Mouse (Mus musculus): Measurements from ENCODE around the gene Auts2. TPM values are rescaled to one million over a fixed set of nuclear protein-coding genes. Genes with fewer than 3 reads are reported as not detected.

The Auts2 gene
- total and polyA plus RNA-seq, 3 experiments = not detected

- no peak overlapping the region for H3K4me3 ChIP-seq (replicated peaks in 1 of 3; ENCODE audit: low read depth in 2 of 3, low read length in 2 of 3, poor library complexity in 1 of 3)
- in situ Hi-C loops (cut with MboI; ENCODE audit: low pct_ligation_motif_present, low pct_unique_long_range_greater_than_20kb, low sequenced_read_pairs) (no loop called here), dilution Hi-C loops (cut with MboI; ENCODE audit: extremely low pct_ligation_motif_present, extremely low pct_unique_long_range_greater_than_20kb, low sequenced_read_pairs) (no loop called here)
- no peaks in the 10 kb centered on the region for H3K36me3 ChIP-seq (replicated peaks in 1 of 2; ENCODE audit: control insufficient read depth in 1 of 2, insufficient read depth in 1 of 2, low read length in 1 of 2)
- H3K4me1 ChIP-seq (ENCODE audit: control insufficient read depth in 1 of 2, insufficient read depth in 2 of 2) = no peaks in the 10 kb centered on the region
- TF ChIP-seq MXI1 (IDR thresholded peaks at IDR 0.05; ENCODE audit: low read depth, low read length) (no peak), RCOR1 (conservative IDR thresholded peaks at IDR 0.05; ENCODE audit: low read depth, low read length) (no peak), GABPA (IDR thresholded peaks at IDR 0.05; ENCODE audit: insufficient replicate concordance, low read depth, low read length) (no peak), TBP (conservative IDR thresholded peaks at IDR 0.05; ENCODE audit: low read depth, low read length) (no peak), ZC3H11A (IDR thresholded peaks at IDR 0.05; ENCODE audit: low read depth, low read length) (no peak), POLR2AphosphoS2 (IDR thresholded peaks at IDR 0.05; ENCODE audit: low read depth, low read length) (no peak), USF2 (conservative IDR thresholded peaks at IDR 0.05; ENCODE audit: low read depth, low read length) (no peak), MAX (IDR thresholded peaks at IDR 0.05; ENCODE audit: low read length) (no peak), E2F4 (IDR thresholded peaks at IDR 0.05; ENCODE audit: insufficient replicate concordance, low read depth, low read length) (no peak)
- no peaks in the 10 kb centered on the region for H3K27me3 ChIP-seq (replicated peaks)
- H3K9ac ChIP-seq (ENCODE audit: insufficient read depth, low read depth) = no peak overlapping the region
- DNase-seq (ENCODE audit: extremely low read depth) = no peak
- no peak overlapping the region for H3K27ac ChIP-seq (ENCODE audit: insufficient read depth, low read depth)
- H3K9me3 ChIP-seq (replicated peaks; ENCODE audit: low read length) = peaks cover 63% of the 10 kb centered on the region
- H3K4me2 ChIP-seq (ENCODE audit: insufficient read depth, low read depth, poor library complexity, severe bottlenecking) = no peak overlapping the region
- no peaks in the 10 kb centered on the region for H3K79me2 ChIP-seq (replicated peaks; ENCODE audit: control insufficient read depth, extremely low read depth, insufficient read depth, poor library complexity, severe bottlenecking)
These were observed 1004.7 kb downstream of the Auts2 start for GRCm38 (mm10) chr5:131538311-131538915.

- H3K27me3 ChIP-seq (replicated peaks) = no peaks in the 10 kb centered on the region
- H3K27ac ChIP-seq (ENCODE audit: insufficient read depth, low read depth) = no peak overlapping the region
- peaks cover 64% of the 10 kb centered on the region for H3K9me3 ChIP-seq (replicated peaks; ENCODE audit: low read length)
- H3K4me3 ChIP-seq (replicated peaks in 1 of 3; ENCODE audit: low read depth in 2 of 3, low read length in 2 of 3, poor library complexity in 1 of 3) = no peak overlapping the region
- no peaks in the 10 kb centered on the region for H3K79me2 ChIP-seq (replicated peaks; ENCODE audit: control insufficient read depth, extremely low read depth, insufficient read depth, poor library complexity, severe bottlenecking)
- dilution Hi-C loops (cut with MboI; ENCODE audit: extremely low pct_ligation_motif_present, extremely low pct_unique_long_range_greater_than_20kb, low sequenced_read_pairs) (no loop called here), in situ Hi-C loops (cut with MboI; ENCODE audit: low pct_ligation_motif_present, low pct_unique_long_range_greater_than_20kb, low sequenced_read_pairs) (no loop called here)
- no peaks in the 10 kb centered on the region for H3K36me3 ChIP-seq (replicated peaks in 1 of 2; ENCODE audit: control insufficient read depth in 1 of 2, insufficient read depth in 1 of 2, low read length in 1 of 2)
- H3K9ac ChIP-seq (ENCODE audit: insufficient read depth, low read depth) = no peak overlapping the region
- H3K4me2 ChIP-seq (ENCODE audit: insufficient read depth, low read depth, poor library complexity, severe bottlenecking) = no peak overlapping the region
- DNase-seq (ENCODE audit: extremely low read depth) = no peak
- no peaks in the 10 kb centered on the region for H3K4me1 ChIP-seq (ENCODE audit: control insufficient read depth in 1 of 2, insufficient read depth in 2 of 2)
- TF ChIP-seq ZNF384 (IDR thresholded peaks at IDR 0.05; ENCODE audit: low read depth, low read length) (no peak), MEF2A (IDR thresholded peaks at IDR 0.05; ENCODE audit: borderline replicate concordance, low read depth, low read length) (no peak), SMC3 (IDR thresholded peaks at IDR 0.05; ENCODE audit: low read depth, low read length) (no peak), ZKSCAN1 (IDR thresholded peaks at IDR 0.05; ENCODE audit: borderline replicate concordance, low read depth, low read length) (no peak), USF2 (conservative IDR thresholded peaks at IDR 0.05; ENCODE audit: low read depth, low read length) (no peak), ELF1 (IDR thresholded peaks at IDR 0.05; ENCODE audit: low read depth, low read length) (no peak), GABPA (IDR thresholded peaks at IDR 0.05; ENCODE audit: insufficient replicate concordance, low read depth, low read length) (no peak), ZC3H11A (IDR thresholded peaks at IDR 0.05; ENCODE audit: low read depth, low read length) (no peak), IRF4 (IDR thresholded peaks at IDR 0.05; ENCODE audit: low read depth, low read length) (no peak), MAX (IDR thresholded peaks at IDR 0.05; ENCODE audit: low read length) (no peak), ETS1 (conservative IDR thresholded peaks at IDR 0.05; ENCODE audit: low read depth, low read length) (no peak), MAZ (IDR thresholded peaks at IDR 0.05; ENCODE audit: low read depth, low read length) (no peak), UBTF (IDR thresholded peaks at IDR 0.05; ENCODE audit: low read depth, low read length) (no peak), USF1 (IDR thresholded peaks at IDR 0.05; ENCODE audit: low read depth, low read length) (no peak), TBP (conservative IDR thresholded peaks at IDR 0.05; ENCODE audit: low read depth, low read length) (no peak), HCFC1 (IDR thresholded peaks at IDR 0.05; ENCODE audit: low read depth, low read length) (no peak), RCOR1 (conservative IDR thresholded peaks at IDR 0.05; ENCODE audit: low read depth, low read length) (no peak), JUND (conservative IDR thresholded peaks at IDR 0.05; ENCODE audit: low read depth, low read length) (no peak)
These were observed 1005.3 kb downstream of the Auts2 start for GRCm38 (mm10) chr5:131537831-131538310.

All from CH12.LX (cell line).